Mouse (Mus musculus) layer of hippocampus, adult 2 months (tissue): ENCODE measurements around the gene Nudt14. TPM values are rescaled to one million over a fixed set of nuclear protein-coding genes. Genes with fewer than 3 reads are reported as not detected.

Experiments used
- DNase-seq, 2 experiments: peaks; one replicate each; pipeline ENCODE4 v3.0.0; 2022; ENCODE audit warnings: low spot score in 2 of 2
- H3K27ac ChIP-seq: fragments of 200-600 bp; 2 replicates; pipeline ENCODE4 v1.8.1; 2022
- H3K4me3 ChIP-seq: fragments of 200-600 bp; 2 replicates; pipeline ENCODE4 v1.8.1; 2022; ENCODE audit warnings: mild to moderate bottlenecking
- CTCF ChIP-seq: fragments of 200-600 bp; conservative IDR thresholded peaks from 2 replicates; pipeline ENCODE4 v1.8.1; 2022; ENCODE audit warnings: antibody characterized with exemption, mild to moderate bottlenecking, moderate library complexity
- microRNA-seq, 2 experiments: library from miRNA; unstranded; fragments of <30 nt; microRNA quantifications; one replicate each; pipeline ENCODE4 v1.2.0; 2021
- total RNA-seq, 2 experiments: library from RNA; stranded (reverse); gene quantifications; 2 replicates each; pipeline ENCODE4 v1.2.3; 2021

Gene Nudt14
- total RNA-seq, 2 experiments from 2014 or later: 9.8 to 10.1 TPM

DNA sequence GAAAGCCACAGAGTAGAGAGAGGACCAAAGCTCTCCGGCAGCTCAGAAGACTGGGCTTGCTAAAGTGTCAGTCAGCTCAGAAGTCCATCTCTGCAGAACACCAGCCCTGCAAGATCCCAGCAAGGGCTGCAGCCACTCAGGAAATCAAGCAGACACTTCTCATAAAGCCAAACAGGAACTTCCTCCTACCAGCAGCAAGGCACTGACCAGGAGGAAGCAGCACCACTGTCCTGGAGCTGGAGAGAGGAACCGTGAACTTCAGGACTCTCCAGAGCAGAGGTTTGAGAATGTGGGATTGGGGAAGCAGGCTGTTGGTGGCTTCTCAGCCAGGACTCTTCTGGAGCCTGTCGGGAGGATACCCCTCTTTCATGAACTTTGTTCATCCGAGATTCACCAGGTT, 47.0 kb downstream of the Nudt14 start:
- H3K27ac ChIP-seq: peak overlapping the region; percentile 70
- DNase-seq: no peak
- H3K4me3 ChIP-seq: no peak overlapping the region
- no peak for TF ChIP-seq CTCF

DNA sequence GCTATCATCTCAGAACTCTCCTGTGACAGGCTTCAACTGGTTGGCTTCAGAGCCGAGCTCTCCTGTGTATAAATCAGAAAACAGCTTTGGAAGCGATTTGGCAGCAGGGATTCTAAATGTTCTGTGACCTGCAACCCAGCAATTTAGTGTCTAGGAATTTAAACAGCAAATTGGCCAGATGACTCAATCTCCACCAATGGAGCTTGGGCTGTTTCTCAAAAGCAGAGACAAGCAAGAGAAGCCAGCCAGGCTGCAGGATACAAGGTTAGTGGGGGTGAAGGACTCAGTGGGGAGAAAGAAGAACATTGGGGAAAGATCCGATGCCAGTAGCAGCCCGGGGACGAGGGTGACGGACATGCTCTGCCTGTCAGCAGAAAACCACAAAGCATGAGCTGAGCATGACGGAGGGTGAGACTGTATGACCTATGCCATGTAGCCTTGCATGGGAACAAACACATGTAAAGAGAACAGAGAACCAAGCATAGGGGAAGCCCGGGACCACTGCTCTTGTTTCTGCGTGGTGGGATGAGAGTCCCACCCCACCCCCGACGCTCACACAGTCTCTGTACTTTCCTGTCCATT, 47.5 kb downstream of the Nudt14 start:
- Histone ChIP-seq H3K4me3 (no peak overlapping the region), H3K27ac (peak overlapping the region; percentile 70)
- no peak for TF ChIP-seq CTCF
- no peak for DNase-seq

DNA sequence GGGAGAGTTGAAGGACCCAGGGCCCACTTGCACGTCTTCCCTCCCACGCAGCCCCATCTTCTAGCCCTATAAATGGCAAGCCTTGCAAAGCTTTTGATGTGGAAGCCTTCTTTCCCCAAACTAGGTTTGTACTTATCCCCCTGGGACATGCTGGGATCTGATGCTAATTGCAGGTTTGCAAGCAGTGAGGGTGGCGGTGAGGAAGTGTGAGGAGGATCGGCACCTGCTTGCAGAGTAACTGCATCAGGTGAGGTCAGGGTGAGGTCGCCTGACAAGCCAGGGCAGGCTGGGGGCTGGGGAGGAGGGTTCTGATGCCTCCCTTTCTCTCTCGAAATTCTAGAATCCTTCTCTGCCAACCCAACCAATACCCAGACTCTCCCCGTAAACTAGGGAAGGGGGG, 56.5 kb downstream of the Nudt14 start:
- TF ChIP-seq CTCF: no peak
- H3K4me3 ChIP-seq: no peak overlapping the region
- no peak overlapping the region for H3K27ac ChIP-seq
- no peak for DNase-seq

Small RNA genes lying within 50 kb of the gene (microRNA-seq; reads per million reads assigned to microRNA genes)
- gene Mir6941: 0 to 0.74 reads per million in 2 experiments

Other genes starting within 250 kb of the Nudt14 start
- 100 to 1,000 TPM; 194 to 210 TPM for gene Cep170b, start 221.7 kb downstream of the Nudt14 start, total RNA-seq
- 1 to 10 TPM; 8.6 to 9.7 TPM for gene Pld4, start 181.5 kb downstream of the Nudt14 start, total RNA-seq
- 1 to 10 TPM; 3.3 to 3.5 TPM for gene Ahnak2, start 139.5 kb downstream of the Nudt14 start, total RNA-seq
- 10 to 100 TPM; 12.8 to 13.2 TPM for gene Clba1, start 133.2 kb downstream of the Nudt14 start, total RNA-seq
- 10 to 100 TPM in 1 of 2 experiments, 1 to 10 TPM in 1; 7.1 to 10.8 TPM for gene Cdca4, start 112.7 kb downstream of the Nudt14 start, total RNA-seq
- not detected for gene Gpr132, start 73.9 kb downstream of the Nudt14 start, total RNA-seq
- gene Jag2, start 12.3 kb downstream of the Nudt14 start, total RNA-seq: 10 to 100 TPM; 44.1 to 52.1 TPM
- gene Btbd6, start 34.4 kb upstream of the Nudt14 start, total RNA-seq: 10 to 100 TPM; 55.8 to 55.9 TPM
- gene Brf1, start 58.6 kb upstream of the Nudt14 start, total RNA-seq: 10 to 100 TPM; 55.6 to 57.4 TPM
- 10 to 100 TPM; 79.6 to 81.8 TPM for gene Pacs2, start 72.4 kb upstream of the Nudt14 start, total RNA-seq
- gene Tex22, start 132.4 kb upstream of the Nudt14 start, total RNA-seq: 1 to 10 TPM in 1 of 2 experiments, under 1 TPM in 1; 0.81 to 2.1 TPM
- gene Mta1, start 156.2 kb upstream of the Nudt14 start, total RNA-seq: 10 to 100 TPM; 76.0 to 76.9 TPM
- gene Crip2, start 198.1 kb upstream of the Nudt14 start, total RNA-seq: 10 to 100 TPM; 90.3 to 99.5 TPM
- gene Crip1, start 204.2 kb upstream of the Nudt14 start, total RNA-seq: 10 to 100 TPM; 11.9 to 12.9 TPM
- 1 to 10 TPM; 1.3 to 1.4 TPM for gene Tedc1, start 214.3 kb upstream of the Nudt14 start, total RNA-seq
- gene Tmem121, start 243.8 kb upstream of the Nudt14 start, total RNA-seq: 10 to 100 TPM; 19.7 to 20.7 TPM